Mouse (Mus musculus): ENCODE measurements around the gene Rps21. TPM values are rescaled to one million over a fixed set of nuclear protein-coding genes. Genes with fewer than 3 reads are reported as not detected.

Rps21 gene
- polyA plus RNA-seq, 1 experiment from 2014 or later, result 390 TPM

DNA sequence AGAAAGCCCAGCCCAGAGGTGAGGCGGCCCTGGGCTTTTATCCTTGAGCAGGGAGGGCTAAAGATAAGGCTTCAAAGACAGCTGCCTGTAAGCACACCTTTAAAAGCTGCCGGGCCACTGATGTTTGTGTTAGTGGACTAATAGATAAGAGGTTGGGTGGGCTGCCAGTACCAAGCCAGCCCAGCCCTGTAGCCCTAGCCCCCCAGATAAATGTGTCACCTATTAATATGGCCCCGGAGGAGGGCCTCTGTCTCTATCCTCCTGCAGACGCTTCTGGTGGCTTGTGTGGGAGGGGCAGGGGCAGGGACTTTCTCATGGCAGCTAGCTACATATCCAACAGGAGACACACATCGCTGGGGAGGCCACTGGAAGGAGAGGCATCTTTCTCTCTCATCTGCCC lies 43.6 kb downstream of the Rps21 start:
- ATAC-seq (replicated peaks; ENCODE audit: insufficient number of reproducible peaks, low FRiP score, low TSS enrichment), result no peak
- Histone ChIP-seq H3K27me3 (ENCODE audit: control insufficient read depth, insufficient read depth, low read length) (no peaks in the 10 kb centered on the region), H3K36me3 (ENCODE audit: control insufficient read depth, insufficient read depth, low read length) (no peaks in the 10 kb centered on the region), H3K4me2 (no peak overlapping the region), H3K4me1 (ENCODE audit: control insufficient read depth, insufficient read depth, low read length) (peaks cover 11% of the 10 kb centered on the region), H3K27ac (ENCODE audit: low read depth, low read length) (no peak overlapping the region), H3K4me3 (ENCODE audit: low read depth, low read length) (no peak overlapping the region), H3K9ac (ENCODE audit: low read depth, low read length) (no peak overlapping the region), H3K9me3 (replicated peaks; ENCODE audit: control insufficient read depth, low read length) (no peaks in the 10 kb centered on the region)
- WGBS (ENCODE audit: insufficient replicate concordance), result 12% methylated on average over 5 of the region's 5 CpGs

- Histone ChIP-seq H3K9me3 (replicated peaks; ENCODE audit: control insufficient read depth, low read length) (no peaks in the 10 kb centered on the region), H3K27ac (ENCODE audit: low read depth, low read length) (no peak overlapping the region), H3K4me2 (no peak overlapping the region), H3K4me3 (ENCODE audit: low read depth, low read length) (no peak overlapping the region), H3K36me3 (ENCODE audit: control insufficient read depth, insufficient read depth, low read length) (no peaks in the 10 kb centered on the region), H3K4me1 (ENCODE audit: control insufficient read depth, insufficient read depth, low read length) (peaks cover 11% of the 10 kb centered on the region), H3K27me3 (ENCODE audit: control insufficient read depth, insufficient read depth, low read length) (no peaks in the 10 kb centered on the region), H3K9ac (ENCODE audit: low read depth, low read length) (no peak overlapping the region)
- no peak for ATAC-seq (replicated peaks; ENCODE audit: insufficient number of reproducible peaks, low FRiP score, low TSS enrichment)
- WGBS (ENCODE audit: insufficient replicate concordance), result 72% methylated on average over 4 of the region's 4 CpGs
These were observed 45.0 kb downstream of the Rps21 start for GRCm38 (mm10) chr2:180302201-180302600.

DNA sequence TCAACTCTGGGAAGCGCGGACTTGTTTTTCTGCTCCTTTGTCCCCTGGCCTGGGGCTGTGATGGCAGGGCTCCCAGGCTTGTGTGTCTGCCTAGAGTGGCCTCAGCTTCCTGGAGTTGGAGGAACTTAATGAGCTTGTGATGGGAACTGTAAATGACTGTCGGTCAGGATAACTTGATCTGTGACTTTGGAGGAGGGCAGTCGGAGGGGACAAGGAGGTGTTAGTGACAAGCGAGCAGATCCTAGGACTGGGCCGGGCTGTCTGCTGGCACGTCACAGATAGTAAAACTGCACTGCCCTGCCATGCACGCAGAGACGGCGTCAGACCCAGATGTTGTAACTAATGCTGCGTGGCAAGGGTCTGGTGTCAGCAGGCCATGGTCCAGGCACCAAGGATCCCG lies 46.3 kb downstream of the Rps21 start:
- H3K9me3 ChIP-seq (replicated peaks; ENCODE audit: control insufficient read depth, low read length), result no peaks in the 10 kb centered on the region
- H3K36me3 ChIP-seq (ENCODE audit: control insufficient read depth, insufficient read depth, low read length), result no peaks in the 10 kb centered on the region
- no peak overlapping the region for H3K4me2 ChIP-seq
- WGBS (ENCODE audit: insufficient replicate concordance), result 47% methylated on average over 12 of the region's 12 CpGs
- peaks cover 11% of the 10 kb centered on the region for H3K4me1 ChIP-seq (ENCODE audit: control insufficient read depth, insufficient read depth, low read length)
- H3K4me3 ChIP-seq (ENCODE audit: low read depth, low read length), result no peak overlapping the region
- H3K9ac ChIP-seq (ENCODE audit: low read depth, low read length), result peak overlapping the region; percentile 49; the same call in 1 of the 2 replicates
- no peak for ATAC-seq (replicated peaks; ENCODE audit: insufficient number of reproducible peaks, low FRiP score, low TSS enrichment)
- H3K27me3 ChIP-seq (ENCODE audit: control insufficient read depth, insufficient read depth, low read length), result no peaks in the 10 kb centered on the region
- H3K27ac ChIP-seq (ENCODE audit: low read depth, low read length), result peak overlapping the region; percentile 57; the same call in 1 of the 2 replicates

GRCm38 (mm10) chr2:180304554-180304953 lies 47.4 kb downstream of the Rps21 start:
- H3K9me3 ChIP-seq (replicated peaks; ENCODE audit: control insufficient read depth, low read length), result no peaks in the 10 kb centered on the region
- no peaks in the 10 kb centered on the region for H3K36me3 ChIP-seq (ENCODE audit: control insufficient read depth, insufficient read depth, low read length)
- no peak overlapping the region for H3K4me2 ChIP-seq
- H3K4me1 ChIP-seq (ENCODE audit: control insufficient read depth, insufficient read depth, low read length), result peaks cover 11% of the 10 kb centered on the region
- ATAC-seq (replicated peaks; ENCODE audit: insufficient number of reproducible peaks, low FRiP score, low TSS enrichment), result no peak
- WGBS (ENCODE audit: insufficient replicate concordance), result 54% methylated on average over 4 of the region's 4 CpGs
- no peak overlapping the region for H3K9ac ChIP-seq (ENCODE audit: low read depth, low read length)
- no peaks in the 10 kb centered on the region for H3K27me3 ChIP-seq (ENCODE audit: control insufficient read depth, insufficient read depth, low read length)
- H3K27ac ChIP-seq (ENCODE audit: low read depth, low read length), result no peak overlapping the region
- H3K4me3 ChIP-seq (ENCODE audit: low read depth, low read length), result no peak overlapping the region

- no peak overlapping the region for H3K9ac ChIP-seq (ENCODE audit: low read depth, low read length)
- peaks cover 9% of the 10 kb centered on the region for H3K4me1 ChIP-seq (ENCODE audit: control insufficient read depth, insufficient read depth, low read length)
- no peaks in the 10 kb centered on the region for H3K27me3 ChIP-seq (ENCODE audit: control insufficient read depth, insufficient read depth, low read length)
- no peaks in the 10 kb centered on the region for H3K36me3 ChIP-seq (ENCODE audit: control insufficient read depth, insufficient read depth, low read length)
- no peak overlapping the region for H3K4me2 ChIP-seq
- no peaks in the 10 kb centered on the region for H3K9me3 ChIP-seq (replicated peaks; ENCODE audit: control insufficient read depth, low read length)
- H3K4me3 ChIP-seq (ENCODE audit: low read depth, low read length), result no peak overlapping the region
- 70% methylated on average over 3 of the region's 3 CpGs for WGBS (ENCODE audit: insufficient replicate concordance)
- ATAC-seq (replicated peaks; ENCODE audit: insufficient number of reproducible peaks, low FRiP score, low TSS enrichment), result no peak
- no peak overlapping the region for H3K27ac ChIP-seq (ENCODE audit: low read depth, low read length)
These were observed 48.3 kb downstream of the Rps21 start for GRCm38 (mm10) chr2:180305490-180305889.

DNA sequence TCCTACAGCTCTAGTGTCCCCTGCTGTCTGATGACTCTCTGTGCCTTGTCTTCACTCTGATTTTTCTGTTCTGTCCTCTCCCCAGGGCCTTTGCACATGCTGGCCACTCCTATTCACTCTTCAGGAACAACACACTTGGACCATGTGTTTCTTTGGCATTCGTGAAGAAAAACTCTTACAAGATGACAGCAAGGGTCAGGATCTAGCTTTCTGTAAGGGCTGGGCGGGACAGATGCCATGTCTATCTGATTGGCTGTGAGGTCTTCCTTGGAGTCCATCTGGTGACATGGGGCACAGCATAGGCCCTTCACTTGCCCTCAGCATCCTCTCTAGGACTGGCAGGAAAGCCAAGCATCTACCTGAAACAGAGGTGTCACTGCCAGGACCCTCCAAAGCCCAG lies 48.8 kb downstream of the Rps21 start:
- no peak for ATAC-seq (replicated peaks; ENCODE audit: insufficient number of reproducible peaks, low FRiP score, low TSS enrichment)

GRCm38 (mm10) chr2:180306423-180307168 lies 49.4 kb downstream of the Rps21 start:
- Histone ChIP-seq H3K36me3 (ENCODE audit: control insufficient read depth, insufficient read depth, low read length) (no peaks in the 10 kb centered on the region), H3K9me3 (replicated peaks; ENCODE audit: control insufficient read depth, low read length) (no peaks in the 10 kb centered on the region), H3K4me2 (no peak overlapping the region), H3K4me1 (ENCODE audit: control insufficient read depth, insufficient read depth, low read length) (peaks cover 8% of the 10 kb centered on the region), H3K27ac (ENCODE audit: low read depth, low read length) (no peak overlapping the region), H3K4me3 (ENCODE audit: low read depth, low read length) (no peak overlapping the region), H3K9ac (ENCODE audit: low read depth, low read length) (no peak overlapping the region), H3K27me3 (ENCODE audit: control insufficient read depth, insufficient read depth, low read length) (no peaks in the 10 kb centered on the region)
- WGBS (ENCODE audit: insufficient replicate concordance), result 67% methylated on average over 8 of the region's 8 CpGs
- ATAC-seq (replicated peaks; ENCODE audit: insufficient number of reproducible peaks, low FRiP score, low TSS enrichment), result no peak

More for the DNA sequence above, 48.8 kb downstream of the Rps21 start:
- peaks cover 5% of the 10 kb centered on the region for H3K4me1 ChIP-seq (ENCODE audit: control insufficient read depth, insufficient read depth, low read length)
- no peak overlapping the region for H3K27ac ChIP-seq (ENCODE audit: low read depth, low read length)
- H3K9me3 ChIP-seq (replicated peaks; ENCODE audit: control insufficient read depth, low read length), result no peaks in the 10 kb centered on the region
- no peak overlapping the region for H3K9ac ChIP-seq (ENCODE audit: low read depth, low read length)
- 74% methylated on average over 2 of the region's 2 CpGs for WGBS (ENCODE audit: insufficient replicate concordance)
- H3K36me3 ChIP-seq (ENCODE audit: control insufficient read depth, insufficient read depth, low read length), result no peaks in the 10 kb centered on the region
- H3K4me2 ChIP-seq, result no peak overlapping the region
- H3K27me3 ChIP-seq (ENCODE audit: control insufficient read depth, insufficient read depth, low read length), result no peaks in the 10 kb centered on the region
- no peak overlapping the region for H3K4me3 ChIP-seq (ENCODE audit: low read depth, low read length)

DNA sequence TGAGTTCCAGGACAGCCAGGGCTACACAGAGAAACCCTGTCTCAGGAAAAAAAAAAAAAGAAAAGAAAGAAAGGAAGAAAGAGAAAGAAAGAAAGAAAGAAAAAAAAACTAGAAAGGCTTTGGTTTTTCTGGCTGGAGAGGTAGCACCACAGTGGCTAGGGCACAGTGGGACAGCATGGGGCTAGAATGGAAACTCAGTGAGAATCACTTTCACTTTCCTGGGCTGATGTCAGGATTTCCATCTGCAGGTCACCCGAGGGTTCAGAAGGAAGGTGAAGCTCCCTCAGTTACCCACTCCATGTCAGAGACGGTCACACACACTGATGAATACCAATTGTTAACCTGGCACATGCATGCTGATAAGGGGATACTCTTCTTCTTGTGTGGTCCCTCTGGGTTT lies 50.5 kb downstream of the Rps21 start:
- Histone ChIP-seq H3K27me3 (ENCODE audit: control insufficient read depth, insufficient read depth, low read length) (no peaks in the 10 kb centered on the region), H3K4me2 (no peak overlapping the region), H3K4me3 (ENCODE audit: low read depth, low read length) (no peak overlapping the region), H3K36me3 (ENCODE audit: control insufficient read depth, insufficient read depth, low read length) (no peaks in the 10 kb centered on the region), H3K4me1 (ENCODE audit: control insufficient read depth, insufficient read depth, low read length) (peaks cover 8% of the 10 kb centered on the region), H3K9me3 (replicated peaks; ENCODE audit: control insufficient read depth, low read length) (no peaks in the 10 kb centered on the region), H3K9ac (ENCODE audit: low read depth, low read length) (no peak overlapping the region), H3K27ac (ENCODE audit: low read depth, low read length) (no peak overlapping the region)
- 30% methylated on average over 2 of the region's 2 CpGs for WGBS (ENCODE audit: insufficient replicate concordance)
- no peak for ATAC-seq (replicated peaks; ENCODE audit: insufficient number of reproducible peaks, low FRiP score, low TSS enrichment)

All from heart, embryonic 11.5 days (tissue).